Mouse (Mus musculus) heart, embryonic 14.5 days (tissue): Measurements from ENCODE around the gene Tnfrsf13b. TPM values are rescaled to one million over a fixed set of nuclear protein-coding genes. Genes with fewer than 3 reads are reported as not detected.

Experiments used
- ATAC-seq: fragments of 200-750 bp; cut with Nextera tagmentation; 2 replicates; pipeline ENCODE4 v1.8.0; 2017; ENCODE audit warnings: low read depth, moderate TSS enrichment; ENCODE audit not compliant: insufficient number of reproducible peaks, insufficient read depth, low FRiP score
- H3K27ac ChIP-seq, 2 experiments: fragments of 200-500 bp in 1 of 2; fragments of 300-500 bp in 1 of 2; sonication (generic) in 1 of 2; replicated peaks in 1 of 2; 2 replicates each; pipeline ENCODE4 v1.5.1; 2012 to 2014; ENCODE audit warnings: low read depth in 2 of 2, low read length in 2 of 2, control low read depth in 1 of 2, mild to moderate bottlenecking in 1 of 2, mixed read lengths in 1 of 2; ENCODE audit not compliant: control insufficient read depth in 1 of 2, insufficient read depth in 1 of 2
- H3K27me3 ChIP-seq: fragments of 300-500 bp; sonication (generic); 2 replicates; pipeline ENCODE4 v1.6.1; 2014; ENCODE audit warnings: mild to moderate bottlenecking, low read length, control low read depth; ENCODE audit not compliant: control insufficient read depth, insufficient read depth
- H3K36me3 ChIP-seq: fragments of 300-500 bp; sonication (generic); 2 replicates; pipeline ENCODE4 v1.6.1; 2014; ENCODE audit warnings: mild to moderate bottlenecking, control low read depth, low read length, mixed read lengths; ENCODE audit not compliant: control insufficient read depth, insufficient read depth
- H3K4me1 ChIP-seq, 2 experiments: fragments of 200-500 bp in 1 of 2; fragments of 300-500 bp in 1 of 2; sonication (generic) in 1 of 2; 2 replicates each; pipeline ENCODE4 v1.6.1; 2012 to 2014; ENCODE audit warnings: low read length in 2 of 2, control low read depth in 1 of 2, mixed read lengths in 1 of 2; ENCODE audit not compliant: control insufficient read depth in 2 of 2, insufficient read depth in 2 of 2
- H3K4me2 ChIP-seq: fragments of 300-500 bp; sonication (generic); 2 replicates; pipeline ENCODE4 v1.6.1; 2014; ENCODE audit warnings: mild to moderate bottlenecking, low read length
- H3K4me3 ChIP-seq, 2 experiments: fragments of 200-500 bp in 1 of 2; fragments of 300-500 bp in 1 of 2; sonication (generic) in 1 of 2; 2 replicates each; pipeline ENCODE4 v1.5.1; 2012 to 2014; ENCODE audit warnings: low read length in 2 of 2, mild to moderate bottlenecking in 2 of 2, control low read depth in 1 of 2, low read depth in 1 of 2, moderate library complexity in 1 of 2; ENCODE audit not compliant: control insufficient read depth in 1 of 2, insufficient read depth in 1 of 2
- H3K9ac ChIP-seq: fragments of 300-500 bp; sonication (generic); 2 replicates; pipeline ENCODE4 v1.6.1; 2014; ENCODE audit warnings: mild to moderate bottlenecking, low read length
- H3K9me3 ChIP-seq: fragments of 300-500 bp; sonication (generic); 2 replicates; pipeline ENCODE4 v1.6.1; 2016; ENCODE audit warnings: low read length, control low read depth; ENCODE audit not compliant: control insufficient read depth
- WGBS: fragments of 180-500 bp; shearing (Covaris S2); extraction: QIAGEN DNeasy Blood & Tissue Kit; methylation state at CpG from one replicate; pipeline ENCODE4 v1.1.7; 2014; 5-methylcytosine and 5-hydroxymethylcytosine counted together
- polyA plus RNA-seq: library from polyadenylated mRNA; unstranded; fragments of >200 nt; fragmentation: Nextera tagmentation; extraction: Ambion mirVana; gene quantifications from 2 replicates; pipeline ENCODE4 v1.2.1, GENCODE M21; 2014

Gene Tnfrsf13b
- 1.8 and 1.9 TPM in 2 replicates for polyA plus RNA-seq

DNA sequence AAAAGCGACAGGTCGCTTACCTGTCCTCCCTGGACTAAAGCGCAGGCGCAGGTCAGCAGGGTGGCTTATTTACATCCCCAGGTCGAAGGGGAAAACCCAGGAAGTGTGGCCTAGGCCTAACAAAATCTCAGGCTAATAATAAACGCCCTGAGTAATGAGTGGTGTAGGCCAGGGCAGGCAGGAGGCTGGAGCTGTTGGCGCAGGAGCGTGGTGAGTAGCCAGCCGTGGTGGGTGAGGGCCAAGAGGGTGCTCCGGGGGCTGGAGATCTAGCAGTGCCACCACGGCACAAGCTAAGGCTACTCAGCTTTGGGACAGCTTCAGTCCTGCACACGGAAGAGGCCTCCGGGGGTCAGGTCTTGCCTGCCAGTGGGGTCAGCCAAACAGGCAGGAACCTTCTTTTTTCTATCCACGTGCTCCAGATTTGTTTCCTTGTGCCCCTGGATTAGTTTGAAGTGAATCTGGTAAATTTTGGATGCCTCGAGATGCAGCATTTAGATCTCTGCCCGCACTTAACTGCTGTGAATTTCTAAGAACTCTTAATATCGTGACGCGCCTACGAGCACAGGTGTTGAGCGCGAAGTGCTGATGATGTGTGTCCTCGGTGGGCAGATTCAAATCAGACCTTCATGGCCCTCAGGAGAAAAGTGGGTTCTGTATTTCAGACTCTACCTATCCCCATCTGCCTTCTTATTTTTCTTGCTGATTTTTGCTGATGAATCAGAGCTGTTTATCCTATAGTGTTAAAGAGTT is at the start of gene Tnfrsf13b:
Gene Tnfrsf13b (plus strand): TSS at position 150 of the 750 bp plus-strand sequence.
- no peak within 1 kb of the TSS for H3K9ac ChIP-seq
- H3K27me3 ChIP-seq, result no peaks in the 10 kb centered on the region
- no peak for ATAC-seq
- no peak within 1 kb of the TSS for H3K27ac ChIP-seq
- H3K36me3 ChIP-seq, result no peaks in the 10 kb centered on the region
- WGBS, result 80% methylated on average over 23 of the region's 23 CpGs
- no peaks in the 10 kb centered on the region for H3K4me1 ChIP-seq
- no peak within 1 kb of the TSS for H3K4me2 ChIP-seq
- H3K9me3 ChIP-seq, result no peaks in the 10 kb centered on the region
- no peak within 1 kb of the TSS for H3K4me3 ChIP-seq

- Histone ChIP-seq H3K27me3 (no peaks in the 10 kb centered on the region), H3K4me1 (no peaks in the 10 kb centered on the region; a peak in 1 of 4 replicates), H3K4me3 (no peak overlapping the region), H3K36me3 (no peaks in the 10 kb centered on the region), H3K4me2 (no peak overlapping the region), H3K9me3 (no peaks in the 10 kb centered on the region), H3K9ac (no peak overlapping the region), H3K27ac (no peak overlapping the region)
- 79% methylated on average over 2 of the region's 2 CpGs for WGBS
- ATAC-seq, result no peak
Measured at GRCm38 (mm10) chr11:61081624-61082023, 44.9 kb upstream of the Tnfrsf13b start.

GRCm38 (mm10) chr11:61090195-61090594 is 36.4 kb upstream of the Tnfrsf13b start:
- ATAC-seq, result no peak
- Histone ChIP-seq H3K27me3 (no peaks in the 10 kb centered on the region), H3K27ac (no peak overlapping the region), H3K4me3 (no peak overlapping the region), H3K36me3 (no peaks in the 10 kb centered on the region), H3K9ac (no peak overlapping the region), H3K4me2 (no peak overlapping the region), H3K9me3 (0 out of 2 replicates have a peak, but pooled peaks cover 3% of the 10 kb centered on the region), H3K4me1 (no peaks in the 10 kb centered on the region)
- WGBS, result 79% methylated on average over 7 of the region's 7 CpGs

GRCm38 (mm10) chr11:61091192-61091591 is 35.4 kb upstream of the Tnfrsf13b start:
- ATAC-seq, result no peak
- no peaks in the 10 kb centered on the region for H3K36me3 ChIP-seq
- no peaks in the 10 kb centered on the region for H3K4me1 ChIP-seq
- no peak overlapping the region for H3K4me2 ChIP-seq
- WGBS, result 53% methylated on average over 3 of the region's 3 CpGs
- H3K27me3 ChIP-seq, result no peaks in the 10 kb centered on the region
- H3K9ac ChIP-seq, result no peak overlapping the region
- no peak overlapping the region for H3K4me3 ChIP-seq
- H3K9me3 ChIP-seq, result 0 out of 2 replicates have a peak, but pooled peaks cover 3% of the 10 kb centered on the region
- H3K27ac ChIP-seq, result no peak overlapping the region

DNA sequence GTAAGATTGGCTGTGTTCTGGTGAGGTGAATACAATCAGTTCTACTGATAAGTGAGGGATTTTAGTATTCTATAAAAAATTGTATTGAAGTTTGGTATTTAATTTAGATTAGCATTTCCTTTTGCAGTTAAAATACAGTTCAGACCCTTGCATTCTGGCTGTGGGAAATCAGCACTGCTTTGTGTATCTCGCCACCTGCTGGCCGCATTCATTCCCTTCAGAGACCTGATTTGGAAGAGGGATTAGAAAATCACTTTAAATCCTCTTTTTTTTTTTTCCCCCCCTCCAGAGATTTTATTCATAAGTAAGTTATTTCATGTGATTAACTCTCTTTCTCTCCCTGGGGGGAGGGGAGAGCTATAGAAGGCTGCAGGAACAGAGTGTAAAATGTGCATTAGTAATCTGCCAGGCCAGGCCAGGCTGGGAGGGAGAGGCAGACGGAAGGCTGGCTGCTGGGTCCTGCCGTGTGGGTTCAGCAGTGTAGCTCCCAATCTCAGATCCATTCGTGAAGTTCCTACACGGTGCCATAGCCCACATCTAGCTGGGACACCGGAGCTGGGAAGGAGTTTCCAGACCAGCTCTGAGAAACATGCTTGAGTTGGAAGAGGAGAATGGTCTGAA is 34.8 kb upstream of the Tnfrsf13b start:
- no peaks in the 10 kb centered on the region for H3K36me3 ChIP-seq
- ATAC-seq, result no peak
- no peak overlapping the region for H3K9ac ChIP-seq
- H3K4me3 ChIP-seq, result no peak overlapping the region
- WGBS, result 18% methylated on average over 7 of the region's 7 CpGs
- H3K4me1 ChIP-seq, result no peaks in the 10 kb centered on the region
- no peak overlapping the region for H3K4me2 ChIP-seq
- H3K27ac ChIP-seq, result no peak overlapping the region
- H3K27me3 ChIP-seq, result no peaks in the 10 kb centered on the region
- 0 out of 2 replicates have a peak, but pooled peaks cover 3% of the 10 kb centered on the region for H3K9me3 ChIP-seq

DNA sequence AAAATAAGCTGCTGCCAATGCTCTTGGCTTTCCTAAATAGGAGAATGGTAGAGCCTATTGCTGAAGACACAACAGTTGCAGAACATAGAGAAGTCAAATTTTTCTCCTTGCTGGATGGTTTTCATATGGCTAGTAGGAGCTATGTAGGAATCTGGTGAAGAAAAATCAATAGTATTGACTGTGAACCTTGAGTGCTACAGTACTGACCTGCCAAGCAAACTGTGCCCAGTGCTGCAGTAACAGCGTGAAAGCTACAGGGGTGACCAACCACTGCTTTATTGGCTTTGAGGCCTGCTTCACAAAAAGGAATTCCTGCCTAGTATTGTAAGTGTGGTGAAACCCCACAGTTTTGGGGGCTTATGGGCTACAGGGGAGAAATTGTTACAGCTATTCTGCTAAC is 28.5 kb upstream of the Tnfrsf13b start:
- H3K9ac ChIP-seq, result no peak overlapping the region
- H3K4me1 ChIP-seq, result peaks cover 0 to 4% of the 10 kb centered on the region in 2 experiments; a peak in 1 of 4 replicates
- no peaks in the 10 kb centered on the region for H3K36me3 ChIP-seq
- no peak overlapping the region for H3K4me2 ChIP-seq
- H3K27me3 ChIP-seq, result no peaks in the 10 kb centered on the region
- no peak for ATAC-seq
- H3K27ac ChIP-seq, result no peak overlapping the region
- 0 out of 2 replicates have a peak, but pooled peaks cover 3% of the 10 kb centered on the region for H3K9me3 ChIP-seq
- no peak overlapping the region for H3K4me3 ChIP-seq
- WGBS, result 50% methylated on average over 1 of the region's 1 CpGs

- Histone ChIP-seq H3K27ac (0 out of 4 replicates have a peak overlapping the region, but pooled peaks of 1 of the 2 experiments have one; percentile 1), H3K9ac (no peak overlapping the region), H3K4me1 (peaks cover 0 to 4% of the 10 kb centered on the region in 2 experiments; a peak in 1 of 4 replicates), H3K27me3 (no peaks in the 10 kb centered on the region), H3K4me3 (no peak overlapping the region), H3K4me2 (no peak overlapping the region), H3K36me3 (no peaks in the 10 kb centered on the region), H3K9me3 (no peaks in the 10 kb centered on the region)
- ATAC-seq, result 0 out of 2 replicates have a peak, but pooled peaks have one; percentile 39
- 65% methylated on average over 12 of the region's 13 CpGs for WGBS
Measured at GRCm38 (mm10) chr11:61102397-61103339, 23.9 kb upstream of the Tnfrsf13b start.
